Mouse (Mus musculus) heart, adult 11 months (tissue): ENCODE measurements at regions not wholly inside any gene's neighbourhood (a gene's known extent, or its start where the extent isn't known, plus 50 kb on each side); places are given as distances from the start of the nearest gene placed in this dataset.

Source experiments
- DNase-seq: peaks from one replicate; pipeline ENCODE4 v3.0.0; 2022

GRCm38 (mm10) chr13:84763916-84764315 lies 425.3 kb upstream of the Ccnh start:
- DNase-seq = no peak

- no peak for DNase-seq
These were observed 417.3 kb upstream of the Ccnh start for GRCm38 (mm10) chr13:84771956-84772355.

DNA sequence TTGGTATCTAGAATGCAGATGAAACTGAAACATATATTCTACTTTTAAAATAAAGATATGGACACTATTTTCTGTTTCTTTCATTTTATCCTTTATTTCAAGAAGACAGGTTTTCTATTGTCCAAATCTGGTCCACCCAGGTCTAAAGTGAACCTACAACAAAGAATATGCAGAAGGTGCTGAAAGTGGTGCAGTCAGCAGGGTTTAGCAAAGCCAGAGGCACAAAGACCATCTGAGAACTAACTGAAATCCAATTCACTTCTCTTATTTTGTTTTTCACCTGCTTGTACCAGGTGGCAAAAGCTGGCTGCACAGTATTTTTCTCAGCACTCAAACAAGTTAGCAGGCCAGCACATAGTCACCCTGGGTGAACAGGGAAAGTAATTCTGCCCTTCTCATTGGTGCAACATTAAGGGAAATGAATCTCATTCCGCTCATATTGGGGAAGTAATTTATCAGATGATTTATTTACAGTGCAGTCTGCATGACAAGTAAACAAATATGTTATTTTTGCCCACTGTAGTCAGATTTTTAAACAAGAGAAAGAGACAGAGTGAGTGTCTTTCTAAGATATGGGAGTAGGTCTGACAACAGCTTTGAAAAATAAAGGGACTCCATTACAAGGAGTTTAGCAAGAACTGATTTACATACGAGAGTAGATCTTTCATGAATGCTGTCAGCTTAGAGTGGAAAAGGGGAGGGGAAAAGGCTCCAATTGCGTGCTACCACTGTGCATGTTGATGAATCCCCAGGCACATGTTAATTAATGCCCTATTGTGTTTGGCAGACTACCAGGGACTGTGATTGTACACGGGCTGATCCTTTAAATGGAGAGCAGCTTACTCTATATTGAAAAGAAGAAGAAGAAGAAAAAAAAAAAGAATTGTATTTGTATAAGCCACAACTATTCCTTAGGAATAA lies 405.9 kb upstream of the Ccnh start:
- no peak for DNase-seq

GRCm38 (mm10) chr13:84804241-84804980 lies 384.8 kb upstream of the Ccnh start:
- no peak for DNase-seq

GRCm38 (mm10) chr13:84805190-84805589 lies 384.0 kb upstream of the Ccnh start:
- no peak for DNase-seq

DNA sequence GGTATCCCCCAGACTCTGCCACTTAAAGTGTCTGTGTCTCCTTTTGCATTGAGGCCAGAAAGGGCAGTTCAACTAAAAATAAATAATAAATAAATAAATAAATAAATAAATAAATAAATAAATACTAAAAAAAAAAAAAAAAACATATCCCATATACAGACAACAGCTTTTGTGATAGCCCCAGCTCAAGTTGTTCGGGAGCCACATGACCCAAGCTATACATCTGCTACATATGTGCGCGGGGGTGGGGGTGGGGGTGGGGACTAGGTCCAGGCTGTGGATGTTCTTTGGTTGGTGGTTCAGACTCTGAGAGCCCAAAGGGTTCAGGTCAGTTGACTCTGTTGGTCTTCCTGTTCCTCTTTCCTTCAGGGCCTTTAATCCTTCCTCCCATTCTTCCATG lies 379.6 kb upstream of the Ccnh start:
- no peak for DNase-seq
